Mouse (Mus musculus): ENCODE data around the gene Eif4a1. TPM values are rescaled to one million over a fixed set of nuclear protein-coding genes. Genes with fewer than 3 reads are reported as not detected.
A peak's percentile ranks its signal among the peaks of the same experiment; 100 is the strongest.

Eif4a1 gene
- polyA plus RNA-seq (2012): 27.9 and 30.9 TPM in 2 replicates

- Histone ChIP-seq H3K27me3 (ENCODE audit: control insufficient read depth) (no peaks in the 10 kb centered on the region), H3K4me1 (ENCODE audit: control insufficient read depth) (peaks cover 67% of the 10 kb centered on the region), H3K36me3 (ENCODE audit: control insufficient read depth) (peaks cover 85% of the 10 kb centered on the region), H3K4me3 (replicated peaks) (peak within 1 kb of the TSS; percentile 74), H3K9me3 (ENCODE audit: control insufficient read depth, low read length) (no peaks in the 10 kb centered on the region)
- no peak for TF ChIP-seq GATA1 (IDR thresholded peaks at IDR 0.05; ENCODE audit: low read length)
- no peak for TF ChIP-seq TAL1 (IDR thresholded peaks at IDR 0.05; ENCODE audit: low read length)
Measured at GRCm38 (mm10) chr11:69672211-69672706, at the start of gene Eif4a1. Eif4a1 (minus strand) TSS chr11:69672423.

DNA sequence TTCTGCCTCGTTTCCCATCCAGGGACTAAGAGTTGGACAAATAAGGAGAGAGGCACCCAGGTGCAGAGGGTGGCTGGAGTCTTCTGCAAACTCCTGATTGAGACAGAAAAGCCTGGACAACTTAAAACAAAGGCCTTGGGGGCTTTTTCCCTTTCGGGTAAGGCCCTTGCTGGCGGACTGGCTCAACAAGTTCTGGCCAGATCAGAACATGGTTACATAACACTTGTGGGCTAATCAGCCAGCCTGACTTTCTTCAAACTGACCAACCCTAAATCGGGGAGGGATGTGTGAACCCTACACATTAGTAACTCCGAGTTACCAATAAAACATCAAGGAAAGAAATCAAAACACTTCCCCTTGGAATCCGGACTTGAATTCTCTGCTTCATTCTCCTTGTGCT, 48.6 kb upstream of the Eif4a1 start:
- H3K36me3 ChIP-seq (ENCODE audit: control insufficient read depth): no peaks in the 10 kb centered on the region
- no peaks in the 10 kb centered on the region for H3K27me3 ChIP-seq (ENCODE audit: control insufficient read depth)
- no peak overlapping the region for H3K4me3 ChIP-seq (replicated peaks)
- no peak for TF ChIP-seq GATA1 (IDR thresholded peaks at IDR 0.05; ENCODE audit: low read length)
- no peak for TF ChIP-seq TAL1 (IDR thresholded peaks at IDR 0.05; ENCODE audit: low read length)
- H3K4me1 ChIP-seq (ENCODE audit: control insufficient read depth): peaks cover 50% of the 10 kb centered on the region
- H3K9me3 ChIP-seq (ENCODE audit: control insufficient read depth, low read length): peaks cover 9% of the 10 kb centered on the region

DNA sequence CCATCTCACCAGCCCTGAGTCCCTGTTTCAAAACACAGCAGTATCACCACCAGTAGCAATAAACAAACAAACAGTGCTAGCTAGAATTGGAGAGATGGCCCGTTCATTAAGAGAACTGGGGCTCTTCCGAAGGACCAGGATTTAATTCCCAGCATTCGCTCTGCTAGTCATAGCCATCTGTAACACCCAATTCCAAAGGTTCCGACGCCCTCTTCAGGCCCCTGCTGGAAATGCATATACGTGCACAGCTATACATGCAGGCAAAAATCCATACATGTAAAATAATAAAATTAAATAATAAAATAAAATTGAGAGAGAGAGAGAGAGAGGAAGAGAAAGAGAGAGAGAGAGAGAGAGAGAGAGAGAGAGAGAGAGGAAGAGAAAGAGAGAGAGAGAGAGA, 47.2 kb upstream of the Eif4a1 start:
- no peak for TF ChIP-seq TAL1 (IDR thresholded peaks at IDR 0.05; ENCODE audit: low read length)
- H3K27me3 ChIP-seq (ENCODE audit: control insufficient read depth): no peaks in the 10 kb centered on the region
- H3K4me1 ChIP-seq (ENCODE audit: control insufficient read depth): peaks cover 52% of the 10 kb centered on the region
- H3K4me3 ChIP-seq (replicated peaks): no peak overlapping the region
- no peaks in the 10 kb centered on the region for H3K36me3 ChIP-seq (ENCODE audit: control insufficient read depth)
- peaks cover 5% of the 10 kb centered on the region for H3K9me3 ChIP-seq (ENCODE audit: control insufficient read depth, low read length)

DNA sequence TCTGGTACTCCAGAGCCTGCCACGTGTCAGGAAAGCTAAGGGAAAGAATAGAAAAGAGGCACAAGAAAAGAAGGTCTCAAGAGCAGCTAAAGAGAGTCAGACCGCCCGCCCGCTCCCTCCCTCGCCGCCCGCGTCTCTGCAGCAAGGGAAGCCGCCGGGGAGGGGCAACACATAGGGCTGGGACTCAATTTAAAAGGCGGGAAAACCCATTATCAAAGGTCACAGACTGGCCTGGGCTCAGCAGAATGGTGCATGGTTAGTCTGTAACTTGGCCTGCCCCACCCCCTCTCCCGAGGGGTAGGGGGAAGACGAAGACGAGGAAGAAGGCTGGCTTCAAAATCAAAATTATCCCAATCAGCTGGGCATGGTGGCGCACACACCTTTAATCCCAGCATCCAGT, 46.4 kb upstream of the Eif4a1 start:
- Histone ChIP-seq H3K4me3 (replicated peaks) (peak overlapping the region; percentile 52), H3K9me3 (ENCODE audit: control insufficient read depth, low read length) (peaks cover 3% of the 10 kb centered on the region), H3K27me3 (ENCODE audit: control insufficient read depth) (no peaks in the 10 kb centered on the region), H3K36me3 (ENCODE audit: control insufficient read depth) (no peaks in the 10 kb centered on the region), H3K4me1 (ENCODE audit: control insufficient read depth) (peaks cover 52% of the 10 kb centered on the region)
- TF ChIP-seq GATA1 (IDR thresholded peaks at IDR 0.05; ENCODE audit: low read length) (no peak), TAL1 (IDR thresholded peaks at IDR 0.05; ENCODE audit: low read length) (0 out of 3 replicates have a peak, but pooled peaks have one; percentile 24)

DNA sequence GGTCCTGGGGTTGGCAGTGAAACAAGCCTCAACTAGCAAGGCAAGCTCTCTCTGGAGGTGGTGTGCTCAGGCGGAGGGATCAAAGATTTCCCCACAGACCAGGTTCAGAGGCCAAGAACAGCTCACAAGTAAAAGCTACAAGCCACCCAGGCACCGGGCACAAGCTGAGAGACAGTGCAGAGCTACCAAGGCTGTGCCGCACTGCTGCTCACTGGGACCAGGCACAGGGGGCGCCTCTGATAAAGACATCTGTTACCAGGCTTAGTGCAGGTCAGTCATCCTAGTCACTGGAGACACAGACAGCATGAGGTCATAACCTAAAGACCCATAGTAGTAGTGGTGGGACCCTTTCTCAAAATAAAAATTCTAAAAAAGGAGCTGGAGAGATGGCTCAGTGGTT, 44.7 kb upstream of the Eif4a1 start:
- Histone ChIP-seq H3K27me3 (ENCODE audit: control insufficient read depth) (no peaks in the 10 kb centered on the region), H3K9me3 (ENCODE audit: control insufficient read depth, low read length) (peaks cover 3% of the 10 kb centered on the region), H3K4me3 (replicated peaks) (no peak overlapping the region), H3K36me3 (ENCODE audit: control insufficient read depth) (no peaks in the 10 kb centered on the region), H3K4me1 (ENCODE audit: control insufficient read depth) (peaks cover 48% of the 10 kb centered on the region)
- TF ChIP-seq TAL1 (IDR thresholded peaks at IDR 0.05; ENCODE audit: low read length) (no peak), GATA1 (IDR thresholded peaks at IDR 0.05; ENCODE audit: low read length) (no peak)

DNA sequence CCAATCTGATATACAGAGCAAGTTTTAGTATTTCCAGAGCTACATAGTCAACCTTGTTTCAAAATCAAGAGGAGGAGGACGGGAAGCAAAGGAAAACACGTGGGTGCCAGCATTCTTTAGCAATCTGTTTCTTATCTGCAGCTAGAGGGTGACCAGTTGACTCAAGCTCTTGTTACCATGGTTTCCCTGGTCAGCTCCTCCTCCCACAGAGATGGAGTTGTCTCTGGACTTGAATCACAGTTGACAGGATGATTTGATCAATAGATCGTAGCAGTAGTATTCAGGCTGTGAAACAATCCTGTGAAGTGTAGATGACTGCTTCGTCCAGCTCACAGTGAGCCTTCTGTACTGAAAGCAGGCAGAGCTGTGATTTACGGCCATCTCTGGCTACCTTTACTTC, 43.7 kb upstream of the Eif4a1 start:
- Histone ChIP-seq H3K4me1 (ENCODE audit: control insufficient read depth) (peaks cover 54% of the 10 kb centered on the region), H3K4me3 (replicated peaks) (no peak overlapping the region), H3K9me3 (ENCODE audit: control insufficient read depth, low read length) (peaks cover 3% of the 10 kb centered on the region), H3K27me3 (ENCODE audit: control insufficient read depth) (no peaks in the 10 kb centered on the region), H3K36me3 (ENCODE audit: control insufficient read depth) (no peaks in the 10 kb centered on the region)
- TF ChIP-seq TAL1 (IDR thresholded peaks at IDR 0.05; ENCODE audit: low read length) (no peak), GATA1 (IDR thresholded peaks at IDR 0.05; ENCODE audit: low read length) (no peak)

GRCm38 (mm10) chr11:69715482-69715881, 43.3 kb upstream of the Eif4a1 start:
- no peaks in the 10 kb centered on the region for H3K36me3 ChIP-seq (ENCODE audit: control insufficient read depth)
- no peak for TF ChIP-seq GATA1 (IDR thresholded peaks at IDR 0.05; ENCODE audit: low read length)
- H3K9me3 ChIP-seq (ENCODE audit: control insufficient read depth, low read length): peaks cover 3% of the 10 kb centered on the region
- H3K4me3 ChIP-seq (replicated peaks): no peak overlapping the region
- no peaks in the 10 kb centered on the region for H3K27me3 ChIP-seq (ENCODE audit: control insufficient read depth)
- H3K4me1 ChIP-seq (ENCODE audit: control insufficient read depth): peaks cover 55% of the 10 kb centered on the region

DNA sequence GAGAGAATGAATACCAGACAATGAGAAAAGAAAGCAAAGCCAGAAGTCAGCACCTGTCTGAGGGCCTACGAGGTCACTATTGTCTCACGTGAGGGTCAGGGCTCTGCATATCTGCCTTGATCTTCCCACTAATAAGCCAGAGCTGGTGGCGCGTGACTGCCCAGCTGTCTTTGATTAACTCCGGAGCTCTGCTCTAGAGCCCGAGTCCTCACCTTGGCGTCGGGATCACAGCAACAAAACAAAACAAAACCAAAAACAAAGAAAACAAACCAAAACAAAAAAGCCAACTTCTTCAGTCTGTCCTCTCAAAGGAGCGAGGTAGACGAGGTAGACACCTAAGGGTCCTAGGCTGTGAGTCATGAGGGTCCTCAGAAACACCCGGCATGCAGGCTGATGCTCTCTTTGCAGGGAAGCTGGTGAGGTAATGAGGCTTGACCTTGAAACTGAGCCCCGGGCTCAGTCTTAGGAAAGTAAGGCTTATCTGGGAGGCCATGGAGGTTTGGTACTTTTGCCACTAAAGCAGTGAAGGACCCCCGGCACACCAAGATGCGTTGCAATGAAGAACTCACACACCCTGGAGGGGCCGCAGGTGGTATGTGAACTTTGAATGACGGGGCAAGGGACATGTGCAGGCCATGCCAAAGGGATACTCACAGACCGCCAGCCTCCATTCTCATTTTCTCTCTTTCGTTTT, 42.6 kb upstream of the Eif4a1 start:
- no peak for TF ChIP-seq TAL1 (IDR thresholded peaks at IDR 0.05; ENCODE audit: low read length)
- TF ChIP-seq GATA1 (IDR thresholded peaks at IDR 0.05; ENCODE audit: low read length): no peak
- peaks cover 58% of the 10 kb centered on the region for H3K4me1 ChIP-seq (ENCODE audit: control insufficient read depth)
- H3K4me3 ChIP-seq (replicated peaks): no peak overlapping the region
- H3K9me3 ChIP-seq (ENCODE audit: control insufficient read depth, low read length): peaks cover 3% of the 10 kb centered on the region
- no peaks in the 10 kb centered on the region for H3K36me3 ChIP-seq (ENCODE audit: control insufficient read depth)
- no peaks in the 10 kb centered on the region for H3K27me3 ChIP-seq (ENCODE audit: control insufficient read depth)

GRCm38 (mm10) chr11:69712954-69713672, 40.9 kb upstream of the Eif4a1 start:
- peaks cover 54% of the 10 kb centered on the region for H3K4me1 ChIP-seq (ENCODE audit: control insufficient read depth)
- H3K36me3 ChIP-seq (ENCODE audit: control insufficient read depth): no peaks in the 10 kb centered on the region

More at GRCm38 (mm10) chr11:69712954-69713672, 40.9 kb upstream of the Eif4a1 start:
- Histone ChIP-seq H3K27me3 (ENCODE audit: control insufficient read depth) (no peaks in the 10 kb centered on the region), H3K9me3 (ENCODE audit: control insufficient read depth, low read length) (peaks cover 3% of the 10 kb centered on the region), H3K4me3 (replicated peaks) (no peak overlapping the region)
- TF ChIP-seq TAL1 (IDR thresholded peaks at IDR 0.05; ENCODE audit: low read length): no peak
- TF ChIP-seq GATA1 (IDR thresholded peaks at IDR 0.05; ENCODE audit: low read length): no peak
